Mouse (Mus musculus): ENCODE results near the gene Heatr9. TPM values are rescaled to one million over a fixed set of nuclear protein-coding genes. Genes with fewer than 3 reads are reported as not detected.

Heatr9 gene
- polyA plus RNA-seq (2012; rRNA removed) = not detected in 2 replicates

DNA sequence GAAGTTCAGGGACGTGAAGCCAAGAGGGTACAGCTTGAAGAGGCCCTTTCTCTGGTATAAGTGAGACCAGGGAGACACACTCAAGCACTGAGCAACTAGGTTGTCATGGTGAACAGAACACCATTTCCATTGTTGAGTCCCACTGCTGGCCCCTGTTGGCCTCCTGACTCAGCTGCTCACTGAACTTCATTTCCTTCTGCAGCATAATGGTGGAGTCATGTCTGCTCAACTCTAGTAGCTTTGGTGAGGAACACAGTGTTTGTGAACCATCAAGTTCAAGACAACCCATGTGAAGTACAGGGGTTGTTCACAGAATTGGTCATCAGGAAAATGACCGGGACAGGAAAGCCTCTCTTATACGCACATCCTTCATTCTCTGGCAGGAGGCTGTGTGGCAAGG lies at the start of gene Heatr9:
Gene Heatr9, minus strand, starts transcription at position 101 of the 400 bp plus-strand sequence.
- no peak within 1 kb of the TSS for H3K4me3 ChIP-seq (replicated peaks; ENCODE audit: insufficient read depth, low read depth, low read length)
- no peak for DNase-seq
- TF ChIP-seq CTCF (IDR thresholded peaks at IDR 0.05; ENCODE audit: borderline replicate concordance, insufficient read depth, low read depth, low read length) = no peak
- TF ChIP-seq POLR2A (IDR thresholded peaks at IDR 0.05; ENCODE audit: borderline replicate concordance, insufficient read depth, low read length) = no peak
- WGBS = 83% methylated on average over 3 of the region's 3 CpGs
- no peaks in the 10 kb centered on the region for H3K4me1 ChIP-seq (ENCODE audit: control insufficient read depth, insufficient read depth, low read length)
- H3K27ac ChIP-seq (ENCODE audit: insufficient read depth, low read length) = no peak within 1 kb of the TSS
- no peaks in the 10 kb centered on the region for H3K27me3 ChIP-seq (ENCODE audit: control insufficient read depth, insufficient read depth, low read length)

DNA sequence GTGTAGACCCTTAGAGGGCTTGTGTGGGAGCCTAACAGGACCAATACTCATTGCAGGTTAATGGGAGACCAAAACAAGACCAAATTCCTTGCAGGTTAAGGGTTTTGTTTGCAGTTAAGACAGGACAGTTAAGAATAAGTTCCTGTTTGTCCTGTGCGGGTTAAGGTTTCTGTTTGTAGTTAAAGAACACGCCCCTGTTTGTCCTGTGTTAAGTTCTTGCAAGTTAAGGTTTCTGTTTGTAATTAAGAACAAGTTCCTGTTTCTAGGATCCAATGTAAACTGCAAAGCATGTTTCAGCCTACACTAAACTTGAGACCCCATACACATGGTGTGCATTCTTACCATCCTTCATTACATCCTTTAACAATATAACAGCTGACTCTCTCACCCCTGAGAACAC lies 48.2 kb upstream of the Heatr9 start:
- Histone ChIP-seq H3K4me1 (ENCODE audit: control insufficient read depth, insufficient read depth, low read length) (no peaks in the 10 kb centered on the region), H3K27ac (ENCODE audit: insufficient read depth, low read length) (no peak overlapping the region), H3K27me3 (ENCODE audit: control insufficient read depth, insufficient read depth, low read length) (no peaks in the 10 kb centered on the region), H3K4me3 (replicated peaks; ENCODE audit: insufficient read depth, low read depth, low read length) (no peak overlapping the region)
- TF ChIP-seq POLR2A (IDR thresholded peaks at IDR 0.05; ENCODE audit: borderline replicate concordance, insufficient read depth, low read length) (no peak), CTCF (IDR thresholded peaks at IDR 0.05; ENCODE audit: borderline replicate concordance, insufficient read depth, low read depth, low read length) (no peak)
- WGBS = 90% methylated on average over 2 of the region's 2 CpGs
- no peak for DNase-seq

DNA sequence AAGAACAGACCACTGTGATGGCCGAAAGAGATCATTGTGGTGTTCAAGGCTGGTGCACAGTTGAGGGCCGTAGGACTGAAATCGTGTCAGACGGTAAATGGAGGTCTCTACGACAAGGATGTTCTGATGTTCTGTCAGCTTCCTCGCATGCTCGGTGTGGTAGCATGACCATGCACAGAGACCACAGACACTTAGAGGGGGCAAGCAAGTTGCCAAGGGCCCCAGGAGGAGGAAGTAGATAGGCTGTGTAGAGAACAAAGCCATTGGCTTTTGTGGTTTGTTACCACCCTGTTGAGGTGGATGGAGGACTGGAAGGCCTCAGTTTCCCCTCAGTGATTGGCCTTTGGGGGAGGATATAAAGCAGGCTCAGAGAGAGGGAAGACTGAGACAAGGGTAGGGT lies 47.3 kb upstream of the Heatr9 start:
- H3K4me1 ChIP-seq (ENCODE audit: control insufficient read depth, insufficient read depth, low read length) = no peaks in the 10 kb centered on the region
- no peak for DNase-seq
- no peaks in the 10 kb centered on the region for H3K27me3 ChIP-seq (ENCODE audit: control insufficient read depth, insufficient read depth, low read length)
- 92% methylated on average over 7 of the region's 7 CpGs for WGBS
- H3K27ac ChIP-seq (ENCODE audit: insufficient read depth, low read length) = no peak overlapping the region
- H3K4me3 ChIP-seq (replicated peaks; ENCODE audit: insufficient read depth, low read depth, low read length) = no peak overlapping the region
- TF ChIP-seq CTCF (IDR thresholded peaks at IDR 0.05; ENCODE audit: borderline replicate concordance, insufficient read depth, low read depth, low read length) (no peak), POLR2A (IDR thresholded peaks at IDR 0.05; ENCODE audit: borderline replicate concordance, insufficient read depth, low read length) (no peak)

DNA sequence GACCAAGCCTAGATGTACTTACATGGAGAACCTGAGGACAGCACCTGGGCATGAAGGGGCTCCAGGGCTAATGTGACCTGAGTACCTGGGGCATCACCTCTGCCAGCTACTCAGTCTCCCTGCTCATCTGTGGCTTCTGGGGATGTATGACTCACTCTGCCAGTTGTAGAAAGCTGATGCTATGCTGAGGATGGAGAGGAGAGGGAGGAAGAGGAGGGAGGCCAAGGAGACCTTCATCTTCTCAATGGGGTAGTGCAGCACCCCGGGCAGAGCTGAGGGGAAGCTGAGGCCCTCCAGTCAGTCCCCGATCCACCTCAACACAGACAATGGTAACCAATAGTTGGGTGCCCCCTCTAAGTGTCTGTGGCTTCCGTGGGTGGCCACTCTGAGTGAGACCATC lies 46.8 kb upstream of the Heatr9 start:
- H3K4me3 ChIP-seq (replicated peaks; ENCODE audit: insufficient read depth, low read depth, low read length) = no peak overlapping the region
- DNase-seq = no peak
- no peak for TF ChIP-seq CTCF (IDR thresholded peaks at IDR 0.05; ENCODE audit: borderline replicate concordance, insufficient read depth, low read depth, low read length)
- no peak for TF ChIP-seq POLR2A (IDR thresholded peaks at IDR 0.05; ENCODE audit: borderline replicate concordance, insufficient read depth, low read length)
- no peak overlapping the region for H3K27ac ChIP-seq (ENCODE audit: insufficient read depth, low read length)
- 83% methylated on average over 3 of the region's 3 CpGs for WGBS
- H3K4me1 ChIP-seq (ENCODE audit: control insufficient read depth, insufficient read depth, low read length) = no peaks in the 10 kb centered on the region
- H3K27me3 ChIP-seq (ENCODE audit: control insufficient read depth, insufficient read depth, low read length) = no peaks in the 10 kb centered on the region

DNA sequence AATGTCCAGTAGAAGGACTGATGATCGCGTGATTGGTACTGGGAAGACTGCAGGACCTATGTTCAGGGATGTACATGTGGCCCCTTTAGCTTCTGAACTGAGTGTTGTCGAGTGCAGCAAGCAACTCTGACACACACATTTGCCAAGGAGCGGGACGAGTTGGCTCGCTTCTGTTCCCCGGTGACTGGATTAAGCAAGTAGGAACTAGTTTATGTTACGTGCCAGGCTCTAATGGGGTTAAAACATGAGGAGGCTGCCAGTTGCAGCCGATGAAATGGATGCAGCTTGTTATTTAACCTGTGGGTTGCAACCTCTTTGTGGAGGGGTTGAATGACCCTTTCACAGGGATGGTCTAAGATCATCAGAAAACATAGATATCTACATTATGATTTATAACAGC lies 46.1 kb upstream of the Heatr9 start:
- no peak for DNase-seq
- H3K27me3 ChIP-seq (ENCODE audit: control insufficient read depth, insufficient read depth, low read length) = no peaks in the 10 kb centered on the region
- no peaks in the 10 kb centered on the region for H3K4me1 ChIP-seq (ENCODE audit: control insufficient read depth, insufficient read depth, low read length)
- 52% methylated on average over 9 of the region's 9 CpGs for WGBS
- H3K4me3 ChIP-seq (replicated peaks; ENCODE audit: insufficient read depth, low read depth, low read length) = no peak overlapping the region
- no peak for TF ChIP-seq POLR2A (IDR thresholded peaks at IDR 0.05; ENCODE audit: borderline replicate concordance, insufficient read depth, low read length)
- TF ChIP-seq CTCF (IDR thresholded peaks at IDR 0.05; ENCODE audit: borderline replicate concordance, insufficient read depth, low read depth, low read length) = no peak
- H3K27ac ChIP-seq (ENCODE audit: insufficient read depth, low read length) = no peak overlapping the region

DNA sequence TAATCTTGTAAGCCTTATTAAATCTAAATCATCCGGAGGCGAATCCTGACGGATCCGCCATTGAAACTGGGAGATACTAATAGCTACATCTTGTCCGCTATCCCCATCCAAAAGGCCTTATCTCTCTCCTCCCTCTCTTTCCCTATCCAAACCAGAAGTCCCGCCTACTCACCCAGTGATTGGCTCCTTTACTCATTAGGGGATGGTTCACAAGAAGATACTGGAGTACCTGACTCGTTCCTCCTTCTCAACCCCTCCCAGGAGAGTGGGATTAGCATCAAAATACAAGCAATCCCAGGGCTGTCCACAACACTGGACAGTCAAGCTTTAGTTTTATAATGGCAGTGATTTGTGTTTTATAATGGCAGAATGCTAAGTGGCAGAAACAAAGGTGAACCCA lies 45.3 kb upstream of the Heatr9 start:
- no peak for TF ChIP-seq CTCF (IDR thresholded peaks at IDR 0.05; ENCODE audit: borderline replicate concordance, insufficient read depth, low read depth, low read length)
- TF ChIP-seq POLR2A (IDR thresholded peaks at IDR 0.05; ENCODE audit: borderline replicate concordance, insufficient read depth, low read length) = no peak
- Histone ChIP-seq H3K27ac (ENCODE audit: insufficient read depth, low read length) (no peak overlapping the region), H3K4me1 (ENCODE audit: control insufficient read depth, insufficient read depth, low read length) (no peaks in the 10 kb centered on the region), H3K4me3 (replicated peaks; ENCODE audit: insufficient read depth, low read depth, low read length) (no peak overlapping the region), H3K27me3 (ENCODE audit: control insufficient read depth, insufficient read depth, low read length) (no peaks in the 10 kb centered on the region)
- WGBS = 69% methylated on average over 7 of the region's 7 CpGs
- no peak for DNase-seq

DNA sequence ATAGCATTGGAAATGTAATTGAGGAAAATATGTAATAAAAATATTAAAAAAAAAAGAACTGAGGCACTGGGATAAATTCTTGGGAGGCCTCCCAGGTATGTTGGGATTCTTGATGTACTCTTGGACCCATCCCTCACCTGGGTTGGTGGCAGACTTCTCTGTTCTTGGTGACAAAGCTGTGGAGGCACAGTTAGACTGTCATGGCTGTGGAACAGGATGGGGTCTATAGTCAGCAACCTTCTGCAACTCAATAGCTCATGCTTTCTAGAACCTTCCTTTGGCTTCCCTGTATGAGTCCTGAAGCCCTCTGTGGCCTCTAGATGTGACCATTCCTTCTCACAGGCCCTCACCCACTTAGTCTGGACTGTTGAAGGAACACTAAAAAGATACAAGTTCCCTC lies 44.6 kb upstream of the Heatr9 start:
- no peak for DNase-seq
- no peaks in the 10 kb centered on the region for H3K4me1 ChIP-seq (ENCODE audit: control insufficient read depth, insufficient read depth, low read length)
- no peaks in the 10 kb centered on the region for H3K27me3 ChIP-seq (ENCODE audit: control insufficient read depth, insufficient read depth, low read length)
- TF ChIP-seq CTCF (IDR thresholded peaks at IDR 0.05; ENCODE audit: borderline replicate concordance, insufficient read depth, low read depth, low read length) (no peak), POLR2A (IDR thresholded peaks at IDR 0.05; ENCODE audit: borderline replicate concordance, insufficient read depth, low read length) (no peak)
- no peak overlapping the region for H3K27ac ChIP-seq (ENCODE audit: insufficient read depth, low read length)
- H3K4me3 ChIP-seq (replicated peaks; ENCODE audit: insufficient read depth, low read depth, low read length) = no peak overlapping the region

DNA sequence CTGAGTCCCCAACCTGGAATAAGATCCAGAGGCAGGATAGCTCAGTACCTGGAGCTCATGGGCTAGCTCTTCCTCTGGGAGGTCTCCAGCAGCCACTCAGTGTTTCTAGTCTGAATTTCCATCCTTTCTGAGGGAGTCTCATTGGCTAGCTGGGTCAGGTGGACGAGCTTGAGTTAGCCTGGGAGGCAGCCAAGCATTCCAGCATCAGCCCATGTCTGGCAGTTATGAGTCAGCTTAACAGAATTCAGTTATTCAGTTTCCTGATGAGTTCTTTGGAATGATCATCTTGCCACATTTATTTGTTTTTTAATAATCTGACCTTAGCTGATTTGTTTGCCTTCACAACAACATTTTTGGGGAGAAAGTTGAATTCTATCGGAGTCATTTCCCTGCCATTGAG lies 41.8 kb upstream of the Heatr9 start:
- H3K4me3 ChIP-seq (replicated peaks; ENCODE audit: insufficient read depth, low read depth, low read length) = no peak overlapping the region
- 45% methylated on average over 2 of the region's 2 CpGs for WGBS
- no peaks in the 10 kb centered on the region for H3K4me1 ChIP-seq (ENCODE audit: control insufficient read depth, insufficient read depth, low read length)
- H3K27ac ChIP-seq (ENCODE audit: insufficient read depth, low read length) = no peak overlapping the region
- TF ChIP-seq POLR2A (IDR thresholded peaks at IDR 0.05; ENCODE audit: borderline replicate concordance, insufficient read depth, low read length) (no peak), CTCF (IDR thresholded peaks at IDR 0.05; ENCODE audit: borderline replicate concordance, insufficient read depth, low read depth, low read length) (no peak)
- H3K27me3 ChIP-seq (ENCODE audit: control insufficient read depth, insufficient read depth, low read length) = no peaks in the 10 kb centered on the region
- no peak for DNase-seq

Measured in cerebellum, adult 2 months (tissue).